Mouse (Mus musculus): ENCODE data around the gene Nav2. TPM values are rescaled to one million over a fixed set of nuclear protein-coding genes. Genes with fewer than 3 reads are reported as not detected.

Nav2 gene
- polyA plus RNA-seq, 1 experiment from 2014 or later = 19.7 TPM

GRCm38 (mm10) chr7:49245537-49246239 lies 337.2 kb downstream of the Nav2 start:
- ATAC-seq (ENCODE audit: insufficient read depth) (peak; percentile 93), DNase-seq (peak; percentile 98)
- Histone ChIP-seq H3K27ac (ENCODE audit: low read depth) (peak overlapping the region; percentile 74), H3K4me3 (ENCODE audit: low read depth, low read length) (peak overlapping the region; percentile 52), H3K36me3 (ENCODE audit: insufficient read depth) (no peaks in the 10 kb centered on the region), H3K4me1 (ENCODE audit: insufficient read depth) (peaks cover 15% of the 10 kb centered on the region), H3K4me2 (peak overlapping the region; percentile 98), H3K9me3 (ENCODE audit: low read depth, low read length) (no peaks in the 10 kb centered on the region), H3K9ac (peak overlapping the region; percentile 60), H3K27me3 (ENCODE audit: insufficient read depth, low read length) (peaks cover 14% of the 10 kb centered on the region)
- TF ChIP-seq CTCF (IDR thresholded peaks at IDR 0.05; ENCODE audit: low read depth) = no peak
- WGBS = under 1% methylated on average over 66 of the region's 68 CpGs

GRCm38 (mm10) chr7:49246240-49246578 lies 337.7 kb downstream of the Nav2 start:
- H3K27me3 ChIP-seq (ENCODE audit: insufficient read depth, low read length) = peaks cover 14% of the 10 kb centered on the region
- peak overlapping the region; percentile 52 for H3K4me3 ChIP-seq (ENCODE audit: low read depth, low read length)
- ATAC-seq (ENCODE audit: insufficient read depth) = no peak
- H3K4me2 ChIP-seq = peak overlapping the region; percentile 98
- peak; percentile 22 for DNase-seq
- H3K9ac ChIP-seq = peak overlapping the region; percentile 46
- H3K4me1 ChIP-seq (ENCODE audit: insufficient read depth) = peaks cover 15% of the 10 kb centered on the region
- no peak for TF ChIP-seq CTCF (IDR thresholded peaks at IDR 0.05; ENCODE audit: low read depth)
- H3K9me3 ChIP-seq (ENCODE audit: low read depth, low read length) = no peaks in the 10 kb centered on the region
- no peaks in the 10 kb centered on the region for H3K36me3 ChIP-seq (ENCODE audit: insufficient read depth)
- H3K27ac ChIP-seq (ENCODE audit: low read depth) = no peak overlapping the region
- WGBS = under 1% methylated on average over 31 of the region's 31 CpGs

- 2% methylated on average over 49 of the region's 50 CpGs for WGBS
- no peaks in the 10 kb centered on the region for H3K36me3 ChIP-seq (ENCODE audit: insufficient read depth)
- DNase-seq (no peak), ATAC-seq (ENCODE audit: insufficient read depth) (no peak)
- peaks cover 15% of the 10 kb centered on the region for H3K4me1 ChIP-seq (ENCODE audit: insufficient read depth)
- H3K9ac ChIP-seq = peak overlapping the region; percentile 46
- H3K9me3 ChIP-seq (ENCODE audit: low read depth, low read length) = no peaks in the 10 kb centered on the region
- TF ChIP-seq CTCF (IDR thresholded peaks at IDR 0.05; ENCODE audit: low read depth) = no peak
- peak overlapping the region; percentile 52 for H3K4me3 ChIP-seq (ENCODE audit: low read depth, low read length)
- no peak overlapping the region; the same call in 1 of the 2 replicates for H3K27ac ChIP-seq (ENCODE audit: low read depth)
- peaks cover 14% of the 10 kb centered on the region for H3K27me3 ChIP-seq (ENCODE audit: insufficient read depth, low read length)
- H3K4me2 ChIP-seq = peak overlapping the region; percentile 98
Measured at GRCm38 (mm10) chr7:49246584-49247481, 338.3 kb downstream of the Nav2 start.

GRCm38 (mm10) chr7:49247744-49248331 lies 339.3 kb downstream of the Nav2 start:
- WGBS = 8% methylated on average over 8 of the region's 8 CpGs
- ATAC-seq (ENCODE audit: insufficient read depth) = peak; percentile 14; the same call in 1 of the 2 replicates
- Histone ChIP-seq H3K4me3 (ENCODE audit: low read depth, low read length) (peak overlapping the region; percentile 52), H3K9me3 (ENCODE audit: low read depth, low read length) (no peaks in the 10 kb centered on the region), H3K4me1 (ENCODE audit: insufficient read depth) (peaks cover 17% of the 10 kb centered on the region), H3K36me3 (ENCODE audit: insufficient read depth) (no peaks in the 10 kb centered on the region), H3K4me2 (peak overlapping the region; percentile 98), H3K9ac (peak overlapping the region; percentile 46; the same call in 1 of the 2 replicates), H3K27me3 (ENCODE audit: insufficient read depth, low read length) (peaks cover 14% of the 10 kb centered on the region), H3K27ac (ENCODE audit: low read depth) (peak overlapping the region; percentile 26; the same call in 1 of the 2 replicates)
- DNase-seq = peak; percentile 84
- TF ChIP-seq CTCF (IDR thresholded peaks at IDR 0.05; ENCODE audit: low read depth) = peak; percentile 55

GRCm38 (mm10) chr7:49248333-49249086 lies 340.0 kb downstream of the Nav2 start:
- peak overlapping the region; percentile 52 for H3K4me3 ChIP-seq (ENCODE audit: low read depth, low read length)
- H3K27ac ChIP-seq (ENCODE audit: low read depth) = peak overlapping the region; percentile 26; the same call in 1 of the 2 replicates
- peak overlapping the region; percentile 30; the same call in 1 of the 2 replicates for H3K9ac ChIP-seq
- TF ChIP-seq CTCF (IDR thresholded peaks at IDR 0.05; ENCODE audit: low read depth) = no peak
- peaks cover 17% of the 10 kb centered on the region for H3K4me1 ChIP-seq (ENCODE audit: insufficient read depth)
- H3K4me2 ChIP-seq = peak overlapping the region; percentile 98
- DNase-seq (peak; percentile 68), ATAC-seq (ENCODE audit: insufficient read depth) (peak; percentile 7; the same call in 1 of the 2 replicates)
- WGBS = 22% methylated on average over 14 of the region's 14 CpGs
- no peaks in the 10 kb centered on the region for H3K9me3 ChIP-seq (ENCODE audit: low read depth, low read length)
- H3K36me3 ChIP-seq (ENCODE audit: insufficient read depth) = no peaks in the 10 kb centered on the region
- H3K27me3 ChIP-seq (ENCODE audit: insufficient read depth, low read length) = peaks cover 14% of the 10 kb centered on the region

GRCm38 (mm10) chr7:49249462-49249861 lies 340.9 kb downstream of the Nav2 start:
- no peak overlapping the region for H3K4me2 ChIP-seq

More at GRCm38 (mm10) chr7:49249462-49249861, 340.9 kb downstream of the Nav2 start:
- Histone ChIP-seq H3K27ac (ENCODE audit: low read depth) (no peak overlapping the region), H3K4me1 (ENCODE audit: insufficient read depth) (peaks cover 17% of the 10 kb centered on the region), H3K27me3 (ENCODE audit: insufficient read depth, low read length) (peaks cover 14% of the 10 kb centered on the region), H3K9ac (no peak overlapping the region), H3K36me3 (ENCODE audit: insufficient read depth) (no peaks in the 10 kb centered on the region), H3K9me3 (ENCODE audit: low read depth, low read length) (no peaks in the 10 kb centered on the region), H3K4me3 (ENCODE audit: low read depth, low read length) (no peak overlapping the region)
- no peak for TF ChIP-seq CTCF (IDR thresholded peaks at IDR 0.05; ENCODE audit: low read depth)
- no peak for ATAC-seq (ENCODE audit: insufficient read depth)
- 62% methylated on average over 2 of the region's 2 CpGs for WGBS
- DNase-seq = no peak
